In the genomic region with DNA sequence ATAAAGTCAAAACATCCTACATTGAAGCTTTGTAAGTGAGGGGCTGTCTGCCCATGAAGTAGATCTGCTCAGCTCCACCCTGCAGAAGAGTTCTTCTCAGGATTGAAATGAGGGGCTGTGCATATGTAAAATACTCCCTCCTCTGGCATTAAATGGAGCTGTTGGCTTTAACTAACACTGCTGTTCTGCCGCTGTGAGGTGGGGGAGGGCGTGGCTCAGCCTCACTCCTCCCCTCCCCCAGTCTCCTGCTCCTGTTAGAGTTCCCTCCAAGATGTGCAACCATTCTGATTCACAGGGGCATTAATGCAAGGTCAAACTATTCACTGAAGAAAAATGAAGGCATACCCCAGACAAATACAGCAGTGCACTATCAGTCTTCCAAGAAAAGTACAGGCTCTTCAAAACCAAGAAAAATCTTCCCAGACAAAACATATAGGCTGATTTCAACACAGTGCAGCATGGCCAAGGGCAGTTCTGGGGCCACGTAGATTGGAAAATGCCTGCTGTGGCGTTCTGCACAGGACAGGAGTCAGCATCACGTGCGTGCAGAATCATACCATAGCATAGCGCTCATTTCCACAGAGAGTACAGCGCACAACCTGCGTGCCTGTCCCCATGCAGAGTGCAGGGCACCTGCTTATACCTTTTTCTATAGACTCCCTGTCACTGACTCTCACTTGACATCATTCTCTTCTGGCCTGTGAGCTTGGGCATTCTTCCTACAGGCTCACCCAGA, we compare ENCODE assay signal across 16 mouse cellular contexts. TPM values are rescaled to one million over a fixed set of nuclear protein-coding genes. Genes with fewer than 3 reads are reported as not detected.
A peak's percentile ranks its signal among the peaks of the same experiment; 100 is the strongest.
DNase-seq lines count a peak whose midpoint lies in the region; ATAC-seq and TF ChIP-seq lines count a peak whose summit lies in the region.
"Had no signal": no experiment of that assay in that cellular context is flagged by ENCODE, and none has a peak within 500 bp of the region (broad histone marks: within the 10 kb centered on the region; RNA-seq: fewer than 3 reads in every experiment).

No protein-coding gene starts in this region.

- no peak overlapping the region for H3K4me2 ChIP-seq in midbrain, embryonic 11.5 days
- H3K4me2 ChIP-seq in midbrain, embryonic 13.5 days (replicated peaks): no peak overlapping the region
- H3K4me2 ChIP-seq: heart, embryonic 11.5 days had no signal

- DNase-seq in adrenal gland, adult (ENCODE audit: inconsistent age in 2 of 2, low spot score in 1 of 2): peak; percentile 35 to 67
- DNase-seq in adrenal gland, postnatal 4 days (ENCODE audit: low spot score in 2 of 2): no peak
- no peak for DNase-seq in midbrain, embryonic 11.5 days (ENCODE audit: low spot score, missing footprints)
- DNase-seq in midbrain, embryonic 10.5 days (ENCODE audit: low spot score): no peak
- peak; percentile 53 for DNase-seq in brain, embryonic 14.5 days (ENCODE audit: low read depth)
- DNase-seq in heart, adult 11 months: no peak
- no peak for DNase-seq in testis, postnatal 14 days (ENCODE audit: low spot score)
- DNase-seq: gastrocnemius, adult 2 months; kidney, adult 9 months; left cerebral cortex, postnatal 4 days; lung, postnatal 36 days; thymus, adult 18-20 months had no signal

- no peaks in the 10 kb centered on the region for H3K27me3 ChIP-seq in midbrain, embryonic 11.5 days (ENCODE audit: control insufficient read depth, insufficient read depth, low read length)
- H3K27me3 ChIP-seq in midbrain, embryonic 10.5 days (ENCODE audit: low read depth, poor library complexity, severe bottlenecking): no peaks in the 10 kb centered on the region
- no peaks in the 10 kb centered on the region for H3K27me3 ChIP-seq in midbrain, embryonic 13.5 days

- peaks cover 7% of the 10 kb centered on the region for H3K4me1 ChIP-seq in midbrain, embryonic 11.5 days (ENCODE audit: control insufficient read depth, insufficient read depth, low read length)
- H3K4me1 ChIP-seq in midbrain, embryonic 10.5 days: peaks cover 39% of the 10 kb centered on the region
- peaks cover 45% of the 10 kb centered on the region for H3K4me1 ChIP-seq in midbrain, embryonic 13.5 days (replicated peaks)

- no peak overlapping the region for H3K4me3 ChIP-seq in midbrain, embryonic 11.5 days (ENCODE audit: low read depth, low read length)
- no peak overlapping the region for H3K4me3 ChIP-seq in midbrain, embryonic 10.5 days
- H3K4me3 ChIP-seq in midbrain, embryonic 13.5 days (replicated peaks): no peak overlapping the region
- H3K4me3 ChIP-seq: gastrocnemius, adult 2 months; myocyte had no signal

- H3K36me3 ChIP-seq in midbrain, embryonic 11.5 days (ENCODE audit: control insufficient read depth, insufficient read depth, low read length): no peaks in the 10 kb centered on the region
- H3K36me3 ChIP-seq in midbrain, embryonic 10.5 days: no peaks in the 10 kb centered on the region
- no peaks in the 10 kb centered on the region for H3K36me3 ChIP-seq in midbrain, embryonic 13.5 days

- no peak overlapping the region for H3K9ac ChIP-seq in midbrain, embryonic 11.5 days (ENCODE audit: low read length)
- H3K9ac ChIP-seq in midbrain, embryonic 13.5 days (replicated peaks): no peak overlapping the region
- H3K9ac ChIP-seq: liver, embryonic 14.5 days had no signal

- 54% methylated on average over 9 of the region's 9 CpGs for WGBS in midbrain, embryonic 11.5 days
- WGBS in midbrain, embryonic 10.5 days: 62% methylated on average over 9 of the region's 9 CpGs
- WGBS in midbrain, embryonic 13.5 days: 52% methylated on average over 9 of the region's 9 CpGs

- ATAC-seq in midbrain, embryonic 11.5 days (ENCODE audit: low FRiP score): peak; percentile 59; the same call in 1 of the 2 replicates
- peak; percentile 62 for ATAC-seq in midbrain, embryonic 13.5 days

- TF ChIP-seq CTCF in brain, embryonic 14.5 days (IDR thresholded peaks at IDR 0.05; ENCODE audit: borderline replicate concordance, extremely low read depth, insufficient read depth, insufficient read length): no peak

- TF ChIP-seq POLR2A in brain, embryonic 14.5 days (IDR thresholded peaks at IDR 0.05; ENCODE audit: borderline replicate concordance, extremely low read depth, insufficient read depth, insufficient read length, poor library complexity, severe bottlenecking): no peak

- no peak overlapping the region for H3K27ac ChIP-seq in midbrain, embryonic 11.5 days (ENCODE audit: low read depth, low read length)
- H3K27ac ChIP-seq in midbrain, embryonic 10.5 days (replicated peaks): no peak overlapping the region
- H3K27ac ChIP-seq in midbrain, embryonic 13.5 days: peak overlapping the region; percentile 22; the same call in 1 of the 2 replicates
- H3K27ac ChIP-seq: gastrocnemius, adult 2 months; liver, embryonic 14.5 days had no signal

- no peaks in the 10 kb centered on the region for H3K9me3 ChIP-seq in midbrain, embryonic 11.5 days (ENCODE audit: control insufficient read depth, low read length)
- H3K9me3 ChIP-seq in midbrain, embryonic 10.5 days (replicated peaks): no peaks in the 10 kb centered on the region
- H3K9me3 ChIP-seq in midbrain, embryonic 13.5 days: no peaks in the 10 kb centered on the region

RNA-seq across cellular contexts. Expression of gene Fam78b, which starts 58.5 kb away (rescaled TPM):
- total RNA-seq in adrenal gland, postnatal 4 days (2021): 1 to 10 TPM; 5.3 to 6.2 TPM
- polyA plus RNA-seq in midbrain, embryonic 11.5 days (2014; fragmentation: Nextera tagmentation; extraction: Ambion mirVana): 6.7 and 7.1 TPM in 2 replicates
- 1.7 and 2.4 TPM in 2 replicates for polyA plus RNA-seq in midbrain, embryonic 10.5 days (2016; fragmentation: Nextera tagmentation; extraction: Ambion mirVana)
- 26.1 and 43.3 TPM in 2 replicates for polyA plus RNA-seq in brain, embryonic 14.5 days (2012; rRNA removed)
- 8.2 and 9.1 TPM in 2 replicates for polyA plus RNA-seq in midbrain, embryonic 13.5 days (2015; fragmentation: Nextera tagmentation; extraction: Ambion mirVana)

Comparison
In these comparisons a context has a peak if more than half of its experiments do, and no peak if none do; other contexts are left out.
1. DNase-seq: peak in adrenal gland, adult (2 of 2) and brain, embryonic 14.5 days (single experiment); none in adrenal gland, postnatal 4 days (0 of 2), midbrain, embryonic 11.5 days (single experiment), midbrain, embryonic 10.5 days (single experiment), heart, adult 11 months (single experiment) and testis, postnatal 14 days (single experiment).